Mouse (Mus musculus) heart, embryonic 14.5 days (tissue): ENCODE results near the gene Zgrf1. TPM values are rescaled to one million over a fixed set of nuclear protein-coding genes. Genes with fewer than 3 reads are reported as not detected.
A peak's percentile ranks its signal among the peaks of the same experiment; 100 is the strongest.

Experiments
- ATAC-seq: fragments of 200-750 bp; cut with Nextera tagmentation; 2 replicates; pipeline ENCODE4 v1.8.0; 2017; ENCODE audit warnings: low read depth, moderate TSS enrichment; ENCODE audit not compliant: insufficient number of reproducible peaks, insufficient read depth, low FRiP score
- H3K27ac ChIP-seq, 2 experiments: fragments of 200-500 bp in 1 of 2; fragments of 300-500 bp in 1 of 2; sonication (generic) in 1 of 2; replicated peaks in 1 of 2; 2 replicates each; pipeline ENCODE4 v1.5.1; 2012 to 2014; ENCODE audit warnings: low read depth in 2 of 2, low read length in 2 of 2, control low read depth in 1 of 2, mild to moderate bottlenecking in 1 of 2, mixed read lengths in 1 of 2; ENCODE audit not compliant: control insufficient read depth in 1 of 2, insufficient read depth in 1 of 2
- H3K27me3 ChIP-seq: fragments of 300-500 bp; sonication (generic); 2 replicates; pipeline ENCODE4 v1.6.1; 2014; ENCODE audit warnings: mild to moderate bottlenecking, low read length, control low read depth; ENCODE audit not compliant: control insufficient read depth, insufficient read depth
- H3K36me3 ChIP-seq: fragments of 300-500 bp; sonication (generic); 2 replicates; pipeline ENCODE4 v1.6.1; 2014; ENCODE audit warnings: mild to moderate bottlenecking, control low read depth, low read length, mixed read lengths; ENCODE audit not compliant: control insufficient read depth, insufficient read depth
- H3K4me1 ChIP-seq, 2 experiments: fragments of 200-500 bp in 1 of 2; fragments of 300-500 bp in 1 of 2; sonication (generic) in 1 of 2; 2 replicates each; pipeline ENCODE4 v1.6.1; 2012 to 2014; ENCODE audit warnings: low read length in 2 of 2, control low read depth in 1 of 2, mixed read lengths in 1 of 2; ENCODE audit not compliant: control insufficient read depth in 2 of 2, insufficient read depth in 2 of 2
- H3K4me2 ChIP-seq: fragments of 300-500 bp; sonication (generic); 2 replicates; pipeline ENCODE4 v1.6.1; 2014; ENCODE audit warnings: mild to moderate bottlenecking, low read length
- H3K4me3 ChIP-seq, 2 experiments: fragments of 200-500 bp in 1 of 2; fragments of 300-500 bp in 1 of 2; sonication (generic) in 1 of 2; 2 replicates each; pipeline ENCODE4 v1.5.1; 2012 to 2014; ENCODE audit warnings: low read length in 2 of 2, mild to moderate bottlenecking in 2 of 2, control low read depth in 1 of 2, low read depth in 1 of 2, moderate library complexity in 1 of 2; ENCODE audit not compliant: control insufficient read depth in 1 of 2, insufficient read depth in 1 of 2
- H3K9ac ChIP-seq: fragments of 300-500 bp; sonication (generic); 2 replicates; pipeline ENCODE4 v1.6.1; 2014; ENCODE audit warnings: mild to moderate bottlenecking, low read length
- H3K9me3 ChIP-seq: fragments of 300-500 bp; sonication (generic); 2 replicates; pipeline ENCODE4 v1.6.1; 2016; ENCODE audit warnings: low read length, control low read depth; ENCODE audit not compliant: control insufficient read depth
- WGBS: fragments of 180-500 bp; shearing (Covaris S2); extraction: QIAGEN DNeasy Blood & Tissue Kit; methylation state at CpG from one replicate; pipeline ENCODE4 v1.1.7; 2014; 5-methylcytosine and 5-hydroxymethylcytosine counted together
- polyA plus RNA-seq: library from polyadenylated mRNA; unstranded; fragments of >200 nt; fragmentation: Nextera tagmentation; extraction: Ambion mirVana; gene quantifications from 2 replicates; pipeline ENCODE4 v1.2.1, GENCODE M21; 2014

The Zgrf1 gene
- polyA plus RNA-seq, 1 experiment from 2014 or later: 8.8 TPM

DNA sequence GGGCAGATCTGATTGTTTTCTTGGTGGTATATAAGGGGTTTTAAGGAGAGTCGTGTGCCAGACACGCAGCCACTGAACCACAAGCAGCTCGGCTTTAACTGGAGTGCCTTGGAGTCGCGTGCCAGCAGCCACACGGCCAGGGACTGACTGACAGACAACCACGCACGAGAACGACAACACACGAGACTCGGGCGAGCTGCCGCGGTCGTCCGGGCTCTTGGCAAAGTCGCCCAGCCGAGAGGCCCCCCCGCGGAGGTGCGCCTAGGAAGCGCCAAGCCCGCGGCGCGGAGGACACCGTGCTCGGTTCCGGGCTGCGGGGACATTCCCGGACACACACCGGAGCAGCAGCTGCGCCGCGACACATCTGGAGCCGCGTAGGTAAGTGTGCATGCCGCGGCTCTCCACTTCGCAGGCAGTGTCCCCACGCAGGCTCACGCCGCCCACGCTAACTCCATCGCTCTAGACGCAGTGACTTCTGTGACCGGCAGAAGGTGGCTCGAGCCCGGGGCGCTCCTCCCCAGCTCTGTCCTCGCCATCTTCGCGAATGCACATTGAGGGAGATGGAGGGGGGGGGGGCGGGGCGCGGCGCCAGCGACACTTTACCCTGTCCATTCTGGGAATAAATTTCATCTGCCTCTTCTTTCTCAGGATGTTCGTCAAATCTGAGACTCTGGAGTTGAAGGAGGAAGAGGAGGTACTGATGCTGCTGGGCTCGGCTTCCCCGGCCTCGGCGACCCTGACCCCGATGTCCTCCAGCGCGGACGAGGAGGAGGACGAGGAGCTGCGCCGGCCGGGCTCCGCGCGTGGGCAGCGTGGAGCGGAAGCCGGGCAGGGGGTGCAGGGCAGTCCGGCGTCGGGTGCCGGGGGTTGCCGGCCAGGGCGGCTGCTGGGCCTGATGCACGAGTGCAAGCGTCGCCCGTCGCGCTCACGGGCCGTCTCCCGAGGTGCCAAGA lies 80.1 kb downstream of the Zgrf1 start, which contains the start of gene Neurog2:
TSS of gene Neurog2 (plus strand) at position 56 of the 953 bp plus-strand sequence.
- ATAC-seq: no peak
- WGBS: 0% methylated on average over 88 of the region's 92 CpGs
- H3K9ac ChIP-seq: no peak within 1 kb of the TSS; the same call in 1 of the 2 replicates

GRCm38 (mm10) chr3:127634101-127634983 lies 81.1 kb downstream of the Zgrf1 start:
- H3K27me3 ChIP-seq: peaks cover 95% of the 10 kb centered on the region
- no peak overlapping the region for H3K9ac ChIP-seq
- H3K4me1 ChIP-seq: peaks cover 2 to 22% of the 10 kb centered on the region in 2 experiments; a peak in 3 of 4 replicates
- WGBS: under 1% methylated on average over 58 of the region's 58 CpGs
- no peak overlapping the region for H3K27ac ChIP-seq
- no peaks in the 10 kb centered on the region for H3K9me3 ChIP-seq
- no peaks in the 10 kb centered on the region for H3K36me3 ChIP-seq
- ATAC-seq: peak; percentile 54
- peak overlapping the region; percentile 45 to 50 for H3K4me3 ChIP-seq
- H3K4me2 ChIP-seq: peak overlapping the region; percentile 95

More for the DNA sequence above, 80.1 kb downstream of the Zgrf1 start, which contains the start of gene Neurog2:
- Histone ChIP-seq H3K4me3 (peak within 1 kb of the TSS; percentile 45 to 50), H3K4me1 (peaks cover 2 to 27% of the 10 kb centered on the region in 2 experiments; a peak in 3 of 4 replicates), H3K36me3 (no peaks in the 10 kb centered on the region), H3K27me3 (peaks cover 94% of the 10 kb centered on the region), H3K4me2 (peak within 1 kb of the TSS; percentile 95), H3K9me3 (no peaks in the 10 kb centered on the region), H3K27ac (no peak within 1 kb of the TSS)

DNA sequence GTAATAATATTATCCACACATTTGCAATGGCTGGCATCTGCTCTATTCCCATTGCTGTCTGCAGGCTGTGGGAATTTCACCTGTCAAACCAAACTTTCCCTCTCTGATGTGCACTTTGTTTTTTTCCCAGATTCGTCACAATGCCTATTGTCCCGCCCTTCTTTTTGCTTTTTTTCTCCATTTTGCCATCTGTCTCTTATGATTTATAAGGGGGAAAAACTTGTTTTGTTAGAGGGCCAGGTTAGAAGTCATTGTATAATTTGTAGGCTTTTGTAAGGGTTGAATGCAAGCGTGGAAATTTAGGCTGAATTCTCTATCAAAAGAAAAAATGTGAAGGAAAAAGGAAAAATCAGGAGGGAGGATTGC lies 81.7 kb downstream of the Zgrf1 start:
- no peak for ATAC-seq
- Histone ChIP-seq H3K9ac (no peak overlapping the region), H3K4me1 (peaks cover 2 to 25% of the 10 kb centered on the region in 2 experiments; a peak in 3 of 4 replicates), H3K4me3 (0 out of 4 replicates have a peak overlapping the region, but pooled peaks of 1 of the 2 experiments have one; percentile 50), H3K36me3 (no peaks in the 10 kb centered on the region), H3K27me3 (peaks cover 95% of the 10 kb centered on the region), H3K9me3 (no peaks in the 10 kb centered on the region), H3K4me2 (no peak overlapping the region), H3K27ac (no peak overlapping the region)
- WGBS: 12% methylated on average over 3 of the region's 3 CpGs

DNA sequence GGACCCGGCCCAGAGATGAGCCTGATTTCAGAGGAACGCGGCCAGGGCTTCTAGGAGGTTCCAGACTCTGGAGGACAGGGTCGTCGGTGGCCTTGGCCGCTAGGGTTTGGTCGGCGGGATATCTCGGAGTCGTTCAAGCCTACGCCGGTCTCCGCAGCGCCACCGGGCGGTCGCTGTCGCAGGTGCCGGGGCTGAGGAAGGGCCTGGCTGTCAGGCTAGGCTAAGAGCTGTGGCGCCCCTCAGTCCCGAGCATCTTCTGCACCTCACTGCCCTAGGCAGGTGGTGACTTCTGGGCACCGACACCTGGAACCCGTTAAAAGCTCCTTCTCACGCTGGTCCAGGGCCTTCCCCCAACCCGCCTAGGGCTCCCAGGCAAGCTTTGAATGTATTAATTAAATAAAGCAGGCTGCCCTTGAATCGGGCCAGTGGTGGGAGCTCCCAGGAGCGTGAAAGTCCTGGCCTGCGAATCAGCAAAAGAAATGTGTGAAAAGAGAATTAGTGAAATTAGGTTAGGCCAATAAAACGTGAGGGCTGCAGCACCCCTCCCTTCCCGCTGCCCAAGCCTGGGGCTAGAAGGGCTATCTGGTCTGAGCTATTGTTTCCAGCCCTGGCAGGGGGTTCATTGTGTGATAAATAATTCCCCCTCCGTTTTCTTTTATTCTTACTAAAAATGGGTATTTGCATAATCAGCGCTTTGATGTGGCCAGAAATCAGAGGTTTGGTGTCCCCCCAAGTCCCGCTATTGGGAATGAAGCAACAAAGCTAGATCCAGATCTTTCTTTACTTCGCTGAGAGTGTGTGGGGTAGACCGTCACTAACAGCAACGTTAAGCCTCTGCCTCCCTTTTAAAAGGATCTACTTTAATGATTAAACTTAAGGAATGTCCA lies 86.8 kb downstream of the Zgrf1 start:
- Histone ChIP-seq H3K36me3 (no peaks in the 10 kb centered on the region), H3K4me2 (peak overlapping the region; percentile 49; the same call in 1 of the 2 replicates)
- ATAC-seq: no peak; the same call in 1 of the 2 replicates

DNA sequence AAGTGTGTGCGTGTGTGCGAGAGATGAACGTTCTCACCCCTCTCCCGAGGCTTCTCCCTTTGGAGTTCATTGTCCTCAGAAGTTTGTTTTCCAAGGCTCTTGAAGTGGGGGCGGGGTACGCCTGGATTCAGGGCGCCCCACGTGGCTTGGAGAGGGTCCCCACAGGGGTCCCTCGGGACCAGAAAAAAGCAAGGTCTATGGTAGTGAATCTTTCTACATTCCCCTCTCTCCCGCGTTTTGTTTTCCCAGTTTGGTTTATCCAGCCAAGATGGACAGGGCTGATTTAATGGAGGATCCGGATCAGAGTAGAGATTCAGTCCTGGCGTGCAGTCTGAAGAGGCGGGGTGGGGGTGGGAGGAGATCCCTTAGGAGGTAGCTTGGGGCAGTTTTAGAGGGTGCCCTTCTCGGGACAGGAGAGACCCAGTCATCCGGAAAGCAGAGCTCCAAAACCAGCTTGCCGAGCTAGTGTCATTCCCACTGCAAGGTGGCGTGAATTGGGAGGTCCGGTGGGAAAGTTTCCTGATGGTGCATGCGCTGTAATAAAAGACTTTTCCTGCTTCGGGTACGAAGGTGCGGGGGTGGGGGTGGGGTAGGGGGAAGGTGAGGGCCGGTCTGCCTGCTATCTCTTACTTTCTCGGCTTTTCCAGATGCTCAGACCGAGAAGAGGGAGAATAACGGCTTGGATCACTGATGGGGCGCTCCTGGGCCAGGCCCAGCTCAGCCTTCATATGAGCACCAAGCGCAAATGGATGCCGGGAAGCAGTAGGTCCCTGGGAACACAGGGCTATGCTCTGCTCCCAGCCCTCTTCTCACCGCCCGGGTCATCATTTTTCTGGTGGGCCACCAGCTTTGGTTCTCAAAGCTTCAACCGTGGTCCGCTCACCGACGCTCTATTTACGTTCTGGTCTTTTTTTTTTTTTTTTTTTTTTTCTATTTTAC lies 87.7 kb downstream of the Zgrf1 start:
- H3K27me3 ChIP-seq: peaks cover 97% of the 10 kb centered on the region
- ATAC-seq: no peak
- H3K4me3 ChIP-seq: peak overlapping the region; percentile 9 to 19; a peak in 3 of 4 replicates
- H3K36me3 ChIP-seq: no peaks in the 10 kb centered on the region
- H3K9ac ChIP-seq: no peak overlapping the region
- H3K4me2 ChIP-seq: peak overlapping the region; percentile 49
- no peak overlapping the region for H3K27ac ChIP-seq
- H3K4me1 ChIP-seq: peaks cover 0 to 8% of the 10 kb centered on the region in 2 experiments; a peak in 2 of 4 replicates
- WGBS: 5% methylated on average over 37 of the region's 37 CpGs
- H3K9me3 ChIP-seq: no peaks in the 10 kb centered on the region

More for the DNA sequence above, 86.8 kb downstream of the Zgrf1 start:
- 2% methylated on average over 36 of the region's 36 CpGs for WGBS
- Histone ChIP-seq H3K9me3 (no peaks in the 10 kb centered on the region), H3K4me1 (peaks cover 0 to 8% of the 10 kb centered on the region in 2 experiments; a peak in 2 of 4 replicates), H3K27me3 (peaks cover 95% of the 10 kb centered on the region), H3K4me3 (peak overlapping the region in 1 of 2 experiments; percentile 19; a peak in 1 of 4 replicates), H3K9ac (no peak overlapping the region), H3K27ac (no peak overlapping the region)

DNA sequence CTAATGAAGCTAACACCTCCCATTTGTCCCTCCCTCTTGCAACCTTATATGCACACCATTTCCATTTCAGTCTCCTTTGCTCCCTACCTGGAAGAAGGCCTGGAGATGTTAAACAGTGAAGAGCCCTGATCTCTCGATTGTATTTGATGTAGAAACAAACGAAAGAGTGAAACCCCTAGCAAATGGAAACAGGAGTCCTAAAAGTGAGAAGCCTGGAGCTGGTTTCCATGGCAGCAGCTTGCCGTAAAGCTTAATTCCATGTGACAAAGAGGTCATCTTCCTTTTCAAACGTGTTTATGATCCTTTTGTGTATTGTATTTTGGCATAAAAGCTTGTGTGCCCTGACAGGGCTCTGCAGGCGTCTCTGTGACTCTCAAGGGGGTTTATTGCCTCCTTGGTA lies 88.9 kb downstream of the Zgrf1 start:
- no peak overlapping the region for H3K4me3 ChIP-seq
- H3K9ac ChIP-seq: no peak overlapping the region
- peaks cover 96% of the 10 kb centered on the region for H3K27me3 ChIP-seq
- no peak overlapping the region for H3K4me2 ChIP-seq
- no peaks in the 10 kb centered on the region for H3K9me3 ChIP-seq
- H3K27ac ChIP-seq: no peak overlapping the region
- no peaks in the 10 kb centered on the region for H3K36me3 ChIP-seq
- WGBS: 20% methylated on average over 5 of the region's 5 CpGs
- no peak for ATAC-seq
- peaks cover 0 to 8% of the 10 kb centered on the region in 2 experiments; a peak in 2 of 4 replicates for H3K4me1 ChIP-seq
